Comparison of ENCODE assay signal across 8 mouse cellular contexts in the genomic region with DNA sequence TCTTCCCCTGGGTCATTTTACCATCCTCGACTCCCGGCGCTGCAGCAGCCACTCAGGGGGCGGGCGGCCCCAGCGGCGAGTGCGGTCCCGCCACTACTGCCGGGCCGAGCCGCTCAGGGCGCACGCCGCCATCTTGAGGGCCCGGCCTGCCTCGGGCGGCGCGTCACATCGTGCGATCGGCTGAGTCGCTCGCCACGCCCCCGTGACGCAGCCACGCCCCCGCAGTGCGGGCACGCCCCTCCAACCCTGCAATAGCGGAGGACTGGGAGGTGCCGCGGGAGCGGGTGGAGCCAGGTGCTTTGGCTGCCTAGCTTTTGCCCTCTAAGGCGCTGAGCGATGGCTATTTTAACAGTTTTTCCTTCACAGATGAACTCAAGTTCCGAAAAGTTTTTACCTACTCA. TPM values are rescaled to one million over a fixed set of nuclear protein-coding genes. Genes with fewer than 3 reads are reported as not detected.
DNase-seq lines count a peak whose midpoint lies in the region; ATAC-seq lines count a peak whose summit lies in the region.

A gene (minus strand): TSS at position 215 of the 401 bp plus-strand sequence.

- ATAC-seq in megakaryocyte progenitor cell, adult 5-6 weeks (replicated peaks; ENCODE audit: poor library complexity), result peak; percentile 96

- peak; percentile 95 for DNase-seq in adipocyte (ENCODE audit: low spot score)
- peak; percentile 98 for DNase-seq in embryo, embryonic 10 days (ENCODE audit: low spot score)
- DNase-seq in gastrocnemius, postnatal 10 days, result peak; percentile 100
- DNase-seq in induced T-regulatory cell, adult 2 months (ENCODE audit: low read depth), result peak; percentile 97
- DNase-seq in left cerebral cortex, adult 9 months (ENCODE audit: low spot score in 2 of 2), result peak; percentile 88 to 97
- peak; percentile 98 for DNase-seq in right cerebral cortex, postnatal 14 days
- peak; percentile 99 to 100 for DNase-seq in urinary bladder, postnatal 36 days (ENCODE audit: low spot score in 2 of 2)

RNA-seq across cellular contexts. Expression of the gene that starts here (rescaled TPM):
- 10 to 100 TPM; 15.9 to 20.0 TPM for total RNA-seq in gastrocnemius, postnatal 10 days (2021)
- 77.9 and 81.7 TPM in 2 replicates for total RNA-seq in megakaryocyte progenitor cell, adult 5-6 weeks (2015)
- total RNA-seq in megakaryocyte progenitor cell, adult 5-6 weeks (2017), result 66.0 and 72.9 TPM in 2 replicates

Comparison
In these comparisons a context has a peak if more than half of its experiments do, and no peak if none do; other contexts are left out.
1. Peak in every context shown above with its lines: DNase-seq and ATAC-seq.